Mouse (Mus musculus) lung, postnatal 10 days (tissue): ENCODE results near the gene Cavin1.

Source experiments
- DNase-seq: peaks from one replicate; pipeline ENCODE4 v3.0.0; 2021

Gene Cavin1

DNA sequence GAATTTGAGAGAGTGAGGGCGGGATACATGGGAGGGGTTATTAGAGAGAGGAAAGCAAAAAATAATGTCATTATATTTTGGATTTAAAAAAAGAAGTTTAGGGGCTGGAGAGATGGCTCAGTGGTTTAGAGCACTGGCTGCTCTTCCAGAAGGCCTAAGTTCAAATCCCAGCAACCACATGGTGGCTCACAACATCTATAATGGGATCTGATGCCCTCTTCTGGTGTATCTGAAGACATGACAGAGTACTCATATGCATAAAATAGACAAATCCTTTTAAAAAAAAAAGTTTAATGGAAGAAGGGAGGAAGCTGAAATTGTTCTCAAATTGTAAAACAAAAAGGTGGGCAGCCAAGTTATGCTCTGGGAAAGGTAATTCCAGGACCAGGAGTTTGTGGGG, 21.1 kb downstream of the Cavin1 start:
- DNase-seq: no peak

DNA sequence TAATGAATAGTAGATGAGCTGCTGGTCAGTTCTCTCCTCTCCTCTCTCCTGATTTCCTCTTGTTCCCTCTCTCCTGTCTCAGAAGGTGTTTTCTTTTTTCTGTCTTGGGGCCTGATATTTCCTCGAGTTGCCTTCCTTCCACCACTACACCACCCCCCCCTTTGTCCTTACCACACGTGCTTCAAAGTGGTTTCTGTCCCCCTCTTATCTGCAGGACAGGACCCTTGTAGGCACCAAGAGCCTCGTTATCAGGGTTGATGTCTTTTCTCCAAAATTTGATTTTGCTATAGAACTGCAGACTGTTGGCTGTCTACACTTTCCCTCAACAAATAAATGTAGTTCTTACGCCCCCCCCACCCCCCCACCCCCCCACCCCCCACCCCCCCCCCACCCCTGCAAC, 22.4 kb downstream of the Cavin1 start:
- DNase-seq: no peak

DNA sequence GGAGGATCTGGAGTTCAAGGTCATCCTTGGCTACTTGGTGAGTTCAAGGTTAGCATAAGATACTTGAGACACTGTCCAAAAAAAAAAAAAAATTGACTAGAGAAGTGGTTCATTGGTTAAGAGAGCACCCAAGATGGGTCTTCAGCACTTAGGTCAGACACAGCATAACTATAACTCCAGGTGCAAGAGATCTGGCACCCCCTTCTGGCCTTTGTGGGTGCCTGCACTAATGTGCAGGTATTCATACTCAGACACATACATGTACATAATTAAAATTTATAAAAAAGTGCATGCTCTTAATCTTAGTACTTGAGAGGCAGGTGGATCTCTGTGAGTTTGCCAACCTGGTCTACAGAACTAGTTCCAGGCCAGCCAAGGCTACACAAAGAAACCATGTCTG, 23.1 kb downstream of the Cavin1 start:
- DNase-seq: no peak

DNA sequence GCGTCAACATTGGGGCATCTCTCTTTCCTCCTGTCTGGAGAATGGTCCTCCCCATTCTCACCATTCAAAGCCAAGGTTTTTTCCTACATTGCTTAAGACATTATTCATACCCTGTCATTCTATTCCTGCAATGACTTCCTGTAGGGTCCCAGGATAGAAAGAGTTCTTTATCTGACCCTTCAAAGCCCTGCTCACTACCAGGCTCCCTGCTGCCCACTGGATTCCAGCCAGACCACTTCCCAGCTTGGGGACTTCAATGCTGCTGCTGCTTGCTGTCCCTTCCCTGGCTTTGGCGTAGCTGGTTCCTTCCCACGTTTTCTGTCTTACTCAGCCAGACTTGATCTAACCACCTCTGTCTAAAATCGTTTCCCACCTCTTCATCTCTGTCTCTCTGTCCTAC, 23.8 kb downstream of the Cavin1 start:
- DNase-seq: peak; percentile 44

DNA sequence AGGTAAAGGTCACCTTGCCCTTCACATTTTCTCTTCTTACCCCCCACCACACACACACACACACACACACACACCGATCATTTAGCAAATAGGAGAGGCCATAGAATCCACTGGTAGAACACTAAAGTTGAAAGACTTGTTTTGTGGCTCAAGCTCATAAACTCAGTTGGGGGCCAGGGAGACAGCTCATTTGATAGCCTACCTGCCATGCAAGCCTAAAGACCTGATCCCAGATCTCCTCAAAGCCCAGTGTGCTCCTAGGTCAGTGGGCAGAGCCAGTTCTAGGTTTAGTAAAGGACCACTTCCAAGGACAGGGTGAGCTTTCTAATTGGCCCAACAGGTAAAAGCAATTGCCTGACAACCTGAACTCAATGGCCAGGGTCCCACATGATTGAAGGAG, 28.3 kb downstream of the Cavin1 start:
- DNase-seq: no peak

DNA sequence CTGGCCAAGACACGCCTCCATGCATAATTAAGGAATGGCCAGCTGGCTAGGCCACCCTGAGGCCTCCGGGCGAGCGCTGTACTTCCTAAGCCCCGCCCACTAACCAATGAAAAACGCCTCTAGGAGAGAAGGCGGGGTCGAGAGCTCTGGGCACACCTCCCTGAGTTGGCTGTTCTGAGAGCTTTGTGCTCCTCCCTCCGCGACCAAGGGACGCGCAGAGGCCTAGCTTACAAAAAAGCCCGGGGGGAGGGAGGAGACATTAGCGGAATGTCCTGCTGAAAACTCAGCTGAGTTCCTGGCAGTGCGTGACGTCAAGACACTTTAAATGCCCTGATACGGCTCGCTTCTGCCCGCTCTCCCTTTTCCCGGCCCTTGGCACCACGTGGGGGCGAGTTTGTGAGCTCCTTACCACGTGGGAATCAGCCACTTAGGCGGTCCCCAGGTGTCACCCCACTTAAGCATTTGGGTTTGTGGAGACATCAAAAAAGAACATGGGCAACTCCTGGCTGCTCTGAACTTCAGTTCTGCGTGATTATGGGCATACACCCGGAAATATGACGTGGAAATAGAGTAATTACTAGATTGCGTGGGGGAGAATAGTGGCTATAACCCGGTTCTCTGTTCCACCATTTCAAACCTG, 31.1 kb downstream of the Cavin1 start, which contains the start of gene Stat3:
Gene Stat3, minus strand, starts transcription at position 29 of the 640 bp plus-strand sequence.
- peak; percentile 100 for DNase-seq

DNA sequence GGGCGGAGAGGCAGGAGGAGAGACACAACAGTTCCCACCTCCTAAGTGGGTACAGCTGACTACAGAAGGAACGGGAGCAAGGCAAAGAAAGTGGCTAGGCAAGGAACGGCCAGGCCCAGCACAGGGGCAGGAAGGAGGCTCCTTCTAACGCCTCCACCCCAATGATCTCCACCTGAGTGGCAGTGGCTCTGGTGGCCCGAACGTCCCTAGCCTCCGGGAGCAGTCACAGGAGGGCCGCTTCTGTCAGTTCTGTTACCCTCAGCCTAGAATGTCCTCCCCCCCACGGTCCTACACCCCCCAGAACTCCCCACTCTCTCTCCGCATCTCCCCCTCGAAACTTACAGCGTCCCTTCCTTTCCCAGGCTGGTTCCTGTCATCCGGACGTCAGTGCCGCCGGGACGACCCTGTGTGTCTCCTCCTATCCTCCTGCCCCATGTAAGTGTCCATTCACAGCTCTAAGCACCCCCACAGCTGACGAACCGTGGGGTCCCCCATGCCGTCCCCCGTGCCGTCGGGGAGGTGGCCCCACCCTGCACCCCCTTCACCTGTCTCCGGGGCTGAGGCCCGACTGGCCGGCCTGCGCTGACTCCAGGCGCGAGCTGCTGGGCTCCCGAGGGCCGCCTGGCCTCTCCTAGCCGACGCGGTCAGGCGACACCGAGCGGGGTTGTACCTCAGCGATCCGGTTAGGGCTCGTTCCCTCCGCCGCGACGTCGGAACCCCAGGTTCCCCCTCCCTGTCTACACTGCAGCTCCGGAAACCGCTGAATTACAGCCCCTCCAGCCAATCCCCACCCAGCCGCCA, 31.8 kb downstream of the Cavin1 start:
- peak; percentile 38 for DNase-seq

DNA sequence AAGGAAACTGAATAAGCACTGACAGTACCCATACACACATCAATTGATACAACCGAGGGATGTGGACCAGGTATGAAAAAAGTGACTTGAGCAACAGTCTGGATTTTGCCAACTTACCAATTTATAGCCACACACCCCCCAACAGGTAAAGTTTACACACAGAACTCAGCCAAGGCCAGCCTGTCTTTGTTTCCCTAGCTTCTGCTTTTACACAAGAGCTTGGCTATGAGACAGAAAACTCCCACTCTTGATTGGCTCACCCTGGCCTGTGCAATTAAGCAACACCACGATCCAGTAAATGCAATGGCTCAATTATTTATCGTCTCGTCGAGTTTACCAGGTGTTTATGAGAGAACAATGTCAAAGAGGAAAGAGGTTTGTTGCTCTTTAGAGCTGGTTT, 32.6 kb downstream of the Cavin1 start:
- DNase-seq: peak; percentile 69

DNA sequence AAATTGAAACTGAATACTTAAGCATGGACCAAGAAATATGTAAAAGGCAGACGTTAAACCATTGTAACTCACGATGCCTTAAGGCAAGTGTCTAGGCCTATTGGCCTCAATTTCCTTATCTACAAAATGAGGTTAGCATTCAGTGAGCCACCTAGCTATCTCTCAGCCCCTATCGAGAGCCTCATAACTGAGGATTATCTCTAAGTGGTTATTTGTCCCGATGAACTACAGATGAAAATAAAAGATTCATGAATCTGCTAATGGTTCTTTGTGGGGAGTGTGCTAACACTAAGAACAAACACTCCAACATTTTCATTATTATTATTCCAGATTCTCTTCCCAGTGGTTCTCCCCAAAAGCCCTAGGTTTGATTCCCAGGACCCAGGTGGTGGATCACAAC, 33.4 kb downstream of the Cavin1 start:
- no peak for DNase-seq

DNA sequence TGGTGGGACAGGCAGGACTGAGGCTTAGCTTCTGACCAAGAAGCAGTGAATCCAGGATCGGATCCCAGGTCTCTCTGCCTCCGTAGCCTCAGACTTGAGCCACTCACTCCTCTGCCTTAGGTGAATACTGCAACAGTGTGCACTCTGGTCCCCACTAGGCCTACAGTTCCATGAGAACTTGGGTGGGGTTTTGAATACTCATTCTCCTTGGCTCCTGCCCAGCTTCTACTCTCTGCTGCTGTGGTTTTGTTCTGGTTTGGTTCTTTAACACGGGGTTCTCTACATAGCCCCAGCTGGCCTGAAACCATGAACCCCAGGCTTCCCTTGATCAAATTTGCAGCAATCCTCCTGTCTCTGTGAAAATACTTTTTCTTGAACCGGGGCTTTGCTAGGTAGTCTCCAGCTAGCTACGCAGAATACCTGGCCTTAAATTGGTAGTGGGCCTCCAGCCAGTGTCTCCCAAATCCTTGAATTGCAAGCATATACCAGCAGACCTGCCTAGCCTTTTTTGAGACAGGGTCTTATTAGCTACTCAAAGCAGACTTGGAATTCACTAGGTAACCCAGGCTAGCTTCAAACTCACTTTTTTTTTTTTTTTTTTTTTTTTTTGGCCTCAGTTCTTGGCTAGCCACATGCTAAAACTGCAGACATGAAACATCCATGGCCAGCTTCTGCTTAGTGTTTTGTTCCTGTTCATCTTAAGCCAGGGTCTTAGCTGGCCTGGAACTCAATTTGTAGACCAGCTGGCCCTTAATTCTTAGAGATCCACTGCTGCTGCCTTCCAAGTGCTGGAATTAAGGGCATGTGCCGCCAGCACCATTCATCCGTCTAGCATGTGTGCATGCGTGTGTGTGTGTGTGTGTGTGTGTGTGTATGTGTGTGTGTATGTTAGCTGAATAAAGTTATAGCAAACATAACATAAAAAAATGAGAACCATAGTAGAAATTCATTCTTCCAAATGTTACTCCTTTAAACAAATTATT, 35.0 kb downstream of the Cavin1 start:
- peak; percentile 51 for DNase-seq

DNA sequence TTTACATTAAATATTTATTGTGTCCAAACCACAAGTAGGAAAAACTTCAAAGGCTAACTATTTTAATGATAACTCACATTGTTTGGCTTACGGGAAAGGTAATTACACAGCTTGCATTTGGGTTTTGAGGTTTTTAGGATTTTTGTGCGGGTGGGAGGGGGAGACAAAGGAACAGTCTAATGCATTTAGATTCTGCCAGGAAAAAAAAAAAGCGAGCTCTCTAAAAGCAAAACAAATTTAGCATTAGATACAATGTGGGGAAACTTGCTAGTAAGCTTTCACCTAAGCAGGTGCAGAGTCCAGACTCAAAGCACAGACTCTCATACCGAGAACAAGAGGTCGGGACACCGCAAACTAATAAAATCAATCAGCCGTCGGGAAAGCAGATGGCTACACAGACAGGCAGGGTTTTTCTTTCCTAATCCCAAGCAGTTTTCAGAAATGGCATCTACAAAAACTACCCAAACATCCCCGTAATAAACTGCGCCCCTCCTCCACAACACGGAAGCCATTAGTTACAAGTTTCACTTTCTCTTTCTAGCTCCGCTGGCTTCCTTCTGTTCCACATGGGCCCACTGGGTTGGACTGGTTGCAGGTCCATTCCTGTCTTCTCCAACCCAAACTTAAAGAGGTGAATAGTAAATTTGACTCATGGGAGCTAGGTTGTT, 39.3 kb downstream of the Cavin1 start:
- DNase-seq: peak; percentile 65

DNA sequence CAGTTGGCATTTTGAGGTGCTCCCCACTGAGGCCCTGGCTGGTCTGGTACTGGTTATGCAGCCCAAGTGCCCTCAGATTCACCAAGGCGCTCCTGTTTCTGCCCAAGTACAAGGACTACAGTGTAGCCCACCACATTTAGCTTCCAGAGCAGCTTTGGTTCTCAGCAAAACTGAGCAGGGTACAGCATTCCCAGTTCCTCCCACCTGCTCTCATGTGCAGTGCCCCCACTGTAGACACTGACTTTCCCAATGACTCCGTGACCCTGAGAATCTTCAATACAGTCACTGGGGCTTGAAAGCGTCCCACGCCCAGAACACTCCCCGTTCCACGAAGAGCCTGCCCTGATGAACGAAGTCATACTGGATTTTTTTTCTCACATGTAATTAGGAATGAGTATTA, 40.1 kb downstream of the Cavin1 start:
- DNase-seq: no peak

DNA sequence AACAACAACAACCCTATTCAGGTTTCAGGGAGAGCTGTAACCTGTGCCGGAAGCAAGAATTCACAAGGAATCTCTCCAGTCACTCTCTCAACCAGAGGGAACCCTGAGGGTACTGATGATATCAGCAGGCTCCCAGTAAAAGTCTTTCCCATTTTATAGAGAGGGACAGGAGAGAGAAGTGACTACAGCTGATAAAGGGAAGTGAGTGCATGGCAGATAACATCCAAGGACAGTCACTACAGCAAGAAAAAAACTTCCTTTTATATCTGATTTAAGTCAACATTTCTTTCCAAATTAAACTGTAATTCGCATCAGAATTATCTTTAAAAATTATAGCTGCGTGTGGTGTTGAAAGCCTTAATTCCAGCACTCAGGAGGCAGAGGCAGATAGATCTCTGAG, 43.3 kb downstream of the Cavin1 start:
- DNase-seq: no peak

DNA sequence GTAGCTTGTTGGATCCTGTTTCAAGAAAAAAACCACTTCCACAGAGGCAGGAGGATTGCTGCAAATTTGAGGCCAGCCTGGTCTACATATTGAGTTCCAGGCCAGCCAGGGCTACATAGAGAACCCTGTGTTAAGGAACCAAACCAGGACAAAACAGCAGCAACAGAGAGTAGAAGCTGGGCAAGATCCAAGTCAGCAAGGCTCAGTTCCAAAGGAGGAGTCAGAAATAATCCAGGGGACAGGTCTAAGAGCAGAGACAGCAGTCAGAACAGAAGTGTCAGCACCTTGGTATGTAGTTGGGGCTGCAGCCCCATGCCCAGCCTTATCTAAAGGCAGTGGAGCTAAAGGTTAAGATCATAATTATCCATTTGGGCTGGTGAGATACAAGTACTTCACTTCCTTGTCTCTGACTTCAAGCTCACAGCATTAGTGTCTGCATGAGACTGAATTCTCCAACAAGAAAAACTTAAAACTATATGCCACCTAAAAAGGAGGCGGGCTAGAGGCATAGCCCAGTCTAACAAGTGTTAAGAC, 46.2 kb downstream of the Cavin1 start:
- DNase-seq: no peak

DNA sequence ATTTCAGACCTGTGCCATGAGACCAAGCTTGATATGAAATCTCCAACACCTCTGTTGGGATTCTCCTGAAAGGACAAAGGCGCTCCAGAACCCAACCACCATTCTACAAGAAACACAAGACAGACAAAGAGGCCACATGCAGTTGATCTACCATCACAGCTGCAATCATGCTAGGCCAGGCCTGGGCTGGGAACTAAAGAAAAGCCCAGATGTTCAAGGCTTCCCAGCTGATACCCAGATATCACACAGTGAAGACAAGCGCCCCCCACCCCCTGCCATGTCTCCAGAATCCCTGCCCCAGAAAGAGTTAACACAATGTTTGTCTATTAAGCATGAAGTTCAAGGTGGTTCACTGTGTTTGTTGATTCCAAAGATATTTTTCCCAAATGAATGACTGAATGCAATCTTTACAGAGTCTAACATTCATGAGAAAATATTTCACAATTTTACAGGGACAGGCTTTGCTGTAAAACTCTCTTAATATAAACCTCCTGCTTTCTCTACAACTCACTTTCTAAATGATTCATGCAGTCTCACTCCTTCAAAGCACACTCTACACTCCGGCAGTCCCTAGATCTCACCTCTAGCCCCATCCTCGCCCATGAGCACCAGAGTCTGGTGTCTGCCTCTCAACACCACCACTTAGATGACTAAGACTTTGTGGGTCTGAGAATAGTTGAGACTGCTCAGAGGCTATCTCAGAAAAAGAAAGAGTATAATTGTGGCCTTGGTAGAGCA, 49.6 kb downstream of the Cavin1 start:
- DNase-seq: no peak

DNA sequence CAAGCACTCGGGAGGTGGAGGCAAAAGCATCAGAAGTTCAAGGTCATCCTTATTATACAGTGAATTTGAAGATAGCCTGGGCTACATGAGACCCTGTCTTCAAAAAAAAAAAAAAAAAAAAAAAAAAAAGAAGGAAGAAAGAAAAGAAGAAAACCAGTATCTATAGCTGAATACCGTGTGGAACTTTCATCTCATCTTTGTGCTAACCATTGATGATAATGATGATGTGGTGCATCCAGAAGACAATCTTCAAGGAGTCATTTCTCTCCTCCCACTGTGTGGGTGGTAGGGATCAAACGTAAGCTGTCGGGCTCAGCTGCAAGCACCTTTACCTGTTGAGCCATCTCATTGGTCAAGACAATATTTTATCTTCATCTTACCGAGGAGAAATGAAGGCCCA, 52.7 kb downstream of the Cavin1 start:
- no peak for DNase-seq

DNA sequence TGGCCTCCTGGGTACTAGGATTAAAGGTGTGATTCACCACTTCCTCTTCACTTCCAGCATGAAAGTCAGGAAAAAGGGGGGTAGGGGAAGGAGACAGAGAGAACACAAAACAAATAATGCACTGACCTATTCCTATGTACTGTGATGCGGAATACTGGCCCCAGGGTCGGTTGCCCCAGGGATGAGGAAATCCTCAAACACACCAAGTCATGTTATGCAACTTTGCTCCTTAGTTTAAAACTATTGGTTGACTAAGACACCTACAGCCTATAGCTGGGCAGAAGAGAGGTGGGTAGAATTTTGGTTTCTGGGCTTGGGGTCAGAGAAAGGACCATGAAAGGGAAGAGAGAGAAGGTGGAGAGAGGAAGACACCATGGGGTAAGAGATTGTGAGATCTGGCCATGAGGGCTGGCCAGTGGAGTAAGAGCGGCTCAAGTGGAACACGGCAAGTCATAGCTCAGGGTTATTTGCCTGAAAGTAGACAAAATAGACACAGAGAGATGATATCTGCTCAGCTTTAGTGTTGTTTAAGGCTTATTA, 54.2 kb downstream of the Cavin1 start:
- DNase-seq: no peak

DNA sequence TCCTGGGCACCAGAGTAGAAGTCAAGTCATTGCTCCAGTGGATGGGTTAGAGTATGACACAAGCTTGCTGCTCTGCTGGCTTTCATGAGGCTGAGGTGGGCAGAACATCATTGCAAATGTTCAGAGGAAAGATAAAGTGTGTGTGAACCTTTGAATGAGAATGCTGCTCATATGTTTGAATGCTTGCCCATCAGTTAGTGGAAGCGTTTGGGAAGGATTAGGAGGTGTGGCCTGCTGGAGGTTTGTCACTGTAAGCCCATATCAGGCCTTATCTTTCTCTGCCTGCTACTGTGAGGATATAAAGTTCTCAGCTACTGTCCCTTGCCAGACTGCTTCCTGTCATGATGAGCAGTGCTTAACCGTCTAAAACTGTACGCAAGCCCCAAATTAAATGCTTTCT, 55.6 kb downstream of the Cavin1 start:
- DNase-seq: no peak

DNA sequence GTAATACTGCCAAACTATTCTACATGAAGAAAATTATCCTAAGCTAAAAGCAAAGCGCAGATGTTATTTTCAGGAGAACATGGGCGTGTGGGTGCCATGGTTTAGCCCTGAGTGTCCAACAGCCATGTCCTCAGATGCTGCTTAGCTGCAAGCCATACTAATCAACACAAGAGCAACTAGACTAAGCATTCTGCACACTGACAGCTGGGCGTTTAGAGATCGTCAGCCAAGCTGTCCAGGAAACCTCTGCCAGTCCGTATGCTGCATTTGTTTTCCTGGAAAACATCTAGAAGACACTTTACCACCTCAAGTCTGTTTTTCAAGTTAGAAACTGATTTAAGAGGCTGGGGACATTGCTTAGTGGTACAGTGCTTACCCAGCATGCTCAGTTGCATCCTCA, 56.3 kb downstream of the Cavin1 start:
- DNase-seq: no peak

DNA sequence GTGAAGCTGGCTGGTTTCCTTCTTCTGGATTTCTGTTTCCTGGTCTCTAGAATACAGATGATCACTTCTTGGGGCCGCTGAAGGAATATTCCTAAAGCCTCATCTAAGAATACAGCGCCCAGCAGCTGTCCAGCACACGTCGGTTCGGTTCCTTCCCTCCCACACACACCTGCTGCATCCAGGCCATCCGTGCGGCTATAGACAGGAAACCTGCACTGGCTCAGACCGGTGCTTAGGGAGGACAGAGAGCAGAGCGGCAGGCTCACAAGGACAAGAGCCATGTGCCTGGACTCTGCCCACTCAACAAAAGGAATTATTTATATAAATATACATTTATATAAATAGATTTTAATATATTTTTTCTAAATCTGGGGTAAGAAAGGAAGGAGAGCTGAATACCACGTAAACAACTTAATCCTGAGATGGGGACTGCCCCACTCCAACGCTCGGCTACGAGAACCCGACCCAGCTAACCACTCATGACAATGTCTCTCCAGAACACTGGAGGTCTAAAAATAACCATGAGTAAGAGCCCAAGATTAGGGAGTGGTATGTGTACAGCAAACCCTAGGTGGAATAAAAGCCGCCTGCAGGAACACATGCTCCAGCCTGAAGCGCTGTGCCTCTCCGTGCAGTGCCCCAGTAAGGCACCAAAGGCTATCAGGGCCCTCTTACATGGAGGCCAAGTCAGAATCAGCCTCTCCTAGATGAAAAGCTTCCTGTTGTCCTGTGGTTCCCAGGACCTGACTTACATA, 58.1 kb downstream of the Cavin1 start:
- no peak for DNase-seq

DNA sequence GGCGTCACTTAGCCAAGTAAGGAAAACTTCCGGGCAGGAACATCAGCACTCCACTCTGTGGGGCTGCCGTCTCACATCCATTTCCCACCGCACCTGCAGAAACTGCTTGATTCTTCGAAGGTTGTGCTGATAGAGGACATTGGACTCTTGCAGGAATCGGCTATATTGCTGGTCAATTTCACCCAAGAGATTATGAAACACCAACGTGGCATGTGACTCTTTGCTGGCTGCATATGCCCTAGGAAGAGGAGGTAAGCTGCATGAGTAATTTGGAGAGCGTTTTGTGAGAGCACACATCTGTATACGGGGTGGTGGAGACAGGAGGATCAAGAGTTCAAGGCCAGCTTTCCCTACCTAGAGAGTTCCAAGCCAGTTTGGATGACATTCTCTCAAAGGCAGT, 62.1 kb downstream of the Cavin1 start:
- DNase-seq: no peak
